20 mouse cellular contexts compared by ENCODE assay signal in genomic region chr5:31644272-31644671, GRCm38 (mm10). TPM values are rescaled to one million over a fixed set of nuclear protein-coding genes. Genes with fewer than 3 reads are reported as not detected.
DNase-seq lines count a peak whose midpoint lies in the region; ATAC-seq and TF ChIP-seq lines count a peak whose summit lies in the region.
"Had no signal": no experiment of that assay in that cellular context is flagged by ENCODE, and none has a peak within 500 bp of the region (broad histone marks: within the 10 kb centered on the region; RNA-seq: fewer than 3 reads in every experiment).

No protein-coding gene starts in this region.

- TF ChIP-seq RAD21 in CH12.LX (IDR thresholded peaks at IDR 0.05; ENCODE audit: low read depth, low read length) = no peak

- H3K4me2 ChIP-seq in heart, embryonic 13.5 days = no peak overlapping the region
- no peak overlapping the region for H3K4me2 ChIP-seq in CH12.LX (ENCODE audit: insufficient read depth, low read depth, poor library complexity, severe bottlenecking)
- H3K4me2 ChIP-seq in myocyte (ENCODE audit: low read depth) = peak overlapping the region; percentile 12
- no peak overlapping the region for H3K4me2 ChIP-seq in hindbrain, embryonic 11.5 days (replicated peaks; ENCODE audit: low read depth, low read length)
- H3K4me2 ChIP-seq: hindbrain, embryonic 14.5 days; liver, embryonic 13.5 days; midbrain, embryonic 12.5 days had no signal

- no peaks in the 10 kb centered on the region for H3K36me3 ChIP-seq in heart, embryonic 13.5 days
- H3K36me3 ChIP-seq in CH12.LX (replicated peaks in 1 of 2; ENCODE audit: control insufficient read depth in 1 of 2, insufficient read depth in 1 of 2, low read length in 1 of 2) = peaks cover 0 to 34% of the 10 kb centered on the region in 2 experiments
- no peaks in the 10 kb centered on the region for H3K36me3 ChIP-seq in myocyte (ENCODE audit: control insufficient read depth, insufficient read depth)
- no peaks in the 10 kb centered on the region for H3K36me3 ChIP-seq in hindbrain, embryonic 11.5 days (ENCODE audit: control insufficient read depth, insufficient read depth, low read length)
- H3K36me3 ChIP-seq: midbrain, embryonic 12.5 days had no signal

- TF ChIP-seq POLR2A in CH12.LX (IDR thresholded peaks at IDR 0.05; ENCODE audit: low read depth, low read length) (no peak), myocyte (IDR thresholded peaks at IDR 0.05; ENCODE audit: insufficient read length, low read depth) (no peak)

- no peaks in the 10 kb centered on the region for H3K79me2 ChIP-seq in CH12.LX (replicated peaks; ENCODE audit: control insufficient read depth, extremely low read depth, insufficient read depth, poor library complexity, severe bottlenecking)
- H3K79me2 ChIP-seq in myocyte (ENCODE audit: control insufficient read depth, insufficient read depth) = no peaks in the 10 kb centered on the region

- WGBS in heart, embryonic 13.5 days = 62% methylated on average over 4 of the region's 4 CpGs
- whole genome bisulfite sequencing in hindbrain, embryonic 11.5 days = 82% methylated on average over 4 of the region's 4 CpGs

- peaks cover 27% of the 10 kb centered on the region for H3K4me1 ChIP-seq in heart, embryonic 13.5 days
- H3K4me1 ChIP-seq in CH12.LX (ENCODE audit: control insufficient read depth in 1 of 2, insufficient read depth in 2 of 2) = peaks cover 15 to 39% of the 10 kb centered on the region in 2 experiments
- no peaks in the 10 kb centered on the region for H3K4me1 ChIP-seq in hindbrain, embryonic 11.5 days (replicated peaks; ENCODE audit: control insufficient read depth, insufficient read depth, low read length)
- H3K4me1 ChIP-seq: liver, embryonic 13.5 days; midbrain, embryonic 12.5 days had no signal

- DNase-seq in gastrocnemius, adult 2 months = no peak
- no peak for DNase-seq in gastrocnemius, postnatal 4 days (ENCODE audit: low spot score in 2 of 2)
- no peak for DNase-seq in heart, postnatal 4 days
- peak; percentile 24 for DNase-seq in CH12.LX (ENCODE audit: extremely low read depth)
- no peak for DNase-seq in hindbrain, embryonic 11.5 days (ENCODE audit: low spot score)
- DNase-seq: adrenal gland, postnatal 25 days; cerebellum, adult 11 months; cerebellum, postnatal 10 days; kidney, adult 18-20 months; kidney, postnatal 4 days; liver, embryonic 13.5 days; lung, adult 2 months; thymus, adult 2 months; thymus, postnatal 4 days had no signal

- no peak for ATAC-seq in heart, embryonic 13.5 days (ENCODE audit: extremely low read depth, insufficient number of reproducible peaks, low FRiP score, low TSS enrichment)
- ATAC-seq in hindbrain, embryonic 11.5 days (ENCODE audit: low FRiP score) = no peak
- ATAC-seq: inflammation-experienced regulatory T-cells, adult 6 months had no signal

- no peak for TF ChIP-seq CTCF in gastrocnemius, adult 2 months (IDR thresholded peaks at IDR 0.05)
- TF ChIP-seq CTCF in CH12.LX (conservative IDR thresholded peaks at IDR 0.05 in 1 of 2, IDR thresholded peaks at IDR 0.05 in 1 of 2; ENCODE audit: low read depth in 2 of 2, low read length in 2 of 2) = no peak

- dilution Hi-C loops in CH12.LX (cut with MboI; ENCODE audit: extremely low pct_ligation_motif_present, extremely low pct_unique_long_range_greater_than_20kb, low sequenced_read_pairs) = no loop called here

- 0 out of 2 replicates have a peak, but pooled peaks have one; percentile 3 for TF ChIP-seq EP300 in CH12.LX (IDR thresholded peaks at IDR 0.05; ENCODE audit: low read length)

- H3ac ChIP-seq in myocyte (ENCODE audit: control insufficient read depth, insufficient read length) = no peak overlapping the region

- H3K27ac ChIP-seq in gastrocnemius, adult 2 months = peak overlapping the region; percentile 71
- peak overlapping the region; percentile 87 for H3K27ac ChIP-seq in heart, embryonic 13.5 days (replicated peaks)
- H3K27ac ChIP-seq in CH12.LX (ENCODE audit: insufficient read depth, low read depth) = no peak overlapping the region
- H3K27ac ChIP-seq in hindbrain, embryonic 11.5 days (ENCODE audit: low read depth, low read length) = no peak overlapping the region
- H3K27ac ChIP-seq: hindbrain, embryonic 14.5 days; left cerebral cortex, adult 2 months; liver, embryonic 13.5 days; midbrain, embryonic 12.5 days had no signal

- H3K9ac ChIP-seq in heart, embryonic 13.5 days = peak overlapping the region; percentile 50
- H3K9ac ChIP-seq in CH12.LX (ENCODE audit: insufficient read depth, low read depth) = no peak overlapping the region
- H3K9ac ChIP-seq in hindbrain, embryonic 11.5 days (ENCODE audit: low read depth, low read length) = no peak overlapping the region
- H3K9ac ChIP-seq: hindbrain, embryonic 14.5 days; liver, embryonic 13.5 days; midbrain, embryonic 12.5 days had no signal

- in situ Hi-C loops in CH12.LX (cut with MboI; ENCODE audit: low pct_ligation_motif_present, low pct_unique_long_range_greater_than_20kb, low sequenced_read_pairs) = no loop called here

- no peaks in the 10 kb centered on the region for H3K9me3 ChIP-seq in heart, embryonic 13.5 days
- H3K9me3 ChIP-seq in CH12.LX (replicated peaks; ENCODE audit: low read length) = no peaks in the 10 kb centered on the region
- H3K9me3 ChIP-seq in hindbrain, embryonic 11.5 days (ENCODE audit: control insufficient read depth, low read length) = no peaks in the 10 kb centered on the region
- H3K9me3 ChIP-seq: liver, embryonic 13.5 days; midbrain, embryonic 12.5 days had no signal

- no peak overlapping the region for H3K4me3 ChIP-seq in gastrocnemius, adult 2 months
- no peak overlapping the region for H3K4me3 ChIP-seq in heart, embryonic 13.5 days
- H3K4me3 ChIP-seq in CH12.LX (replicated peaks in 1 of 3; ENCODE audit: low read depth in 2 of 3, low read length in 2 of 3, poor library complexity in 1 of 3) = no peak overlapping the region
- no peak overlapping the region for H3K4me3 ChIP-seq in myocyte
- no peak overlapping the region for H3K4me3 ChIP-seq in hindbrain, embryonic 11.5 days (ENCODE audit: low read depth, low read length)
- H3K4me3 ChIP-seq: left cerebral cortex, adult 2 months; liver, embryonic 13.5 days; midbrain, embryonic 12.5 days had no signal

- intact Hi-C loops in gastrocnemius, adult 2 months (cut with DNase I) = no loop called here

- no peaks in the 10 kb centered on the region for H3K27me3 ChIP-seq in heart, embryonic 13.5 days (replicated peaks)
- H3K27me3 ChIP-seq in CH12.LX (replicated peaks) (no peaks in the 10 kb centered on the region), myocyte (ENCODE audit: control insufficient read depth, insufficient read depth, insufficient read length) (no peaks in the 10 kb centered on the region)
- H3K27me3 ChIP-seq in hindbrain, embryonic 11.5 days (ENCODE audit: control insufficient read depth, insufficient read depth, low read length) = no peaks in the 10 kb centered on the region
- H3K27me3 ChIP-seq: liver, embryonic 13.5 days; midbrain, embryonic 12.5 days had no signal

TF ChIP-seq in CH12.LX, 34 proteins besides CTCF, POLR2A, EP300 and RAD21 (continues in another document):
- TF ChIP-seq ELF1 (IDR thresholded peaks at IDR 0.05; ENCODE audit: low read depth, low read length) = no peak
- TF ChIP-seq MAFK (IDR thresholded peaks at IDR 0.05; ENCODE audit: insufficient replicate concordance, low read length) = no peak
- peak; percentile 51 for TF ChIP-seq MAX (IDR thresholded peaks at IDR 0.05; ENCODE audit: low read length)
- no peak for TF ChIP-seq UBTF (IDR thresholded peaks at IDR 0.05; ENCODE audit: low read depth, low read length)
- TF ChIP-seq ZMIZ1 (IDR thresholded peaks at IDR 0.05; ENCODE audit: low read depth, low read length) = no peak
- TF ChIP-seq ZNF384 (IDR thresholded peaks at IDR 0.05; ENCODE audit: low read depth, low read length) = no peak
- TF ChIP-seq ZC3H11A (IDR thresholded peaks at IDR 0.05; ENCODE audit: low read depth, low read length) = no peak

TF ChIP-seq in myocyte, 11 proteins besides CTCF, POLR2A, EP300 and RAD21:
- TF ChIP-seq USF1 (IDR thresholded peaks at IDR 0.05; ENCODE audit: low read depth) (peak; percentile 81), MAX (IDR thresholded peaks at IDR 0.05; ENCODE audit: low read depth) (no peak), SRF (IDR thresholded peaks at IDR 0.05; ENCODE audit: control insufficient read depth, insufficient read length, low read depth) (no peak), TCF3 (IDR thresholded peaks at IDR 0.05; ENCODE audit: insufficient read length, low read depth) (no peak)

RNA-seq across cellular contexts. Expression of gene Mrpl33, which starts 47.5 kb away (rescaled TPM):
- total RNA-seq in gastrocnemius, adult 2 months (2021) = 100 to 1,000 TPM; 221 to 296 TPM
- total RNA-seq in gastrocnemius, postnatal 4 days (2021) = 100 to 1,000 TPM; 229 to 230 TPM
- 381 and 421 TPM in 2 replicates for polyA plus RNA-seq in heart, embryonic 13.5 days (2015; fragmentation: Nextera tagmentation; extraction: Ambion mirVana)
- 100 to 1,000 TPM; 276 to 287 TPM for total RNA-seq in heart, postnatal 4 days (2021)
- total RNA-seq in CH12.LX (2012; rRNA removed) (168 and 236 TPM in 2 replicates), CH12.LX (2014; rRNA removed) (336 and 387 TPM in 2 replicates)
- polyA plus RNA-seq in CH12.LX (2012; ENCODE audit: insufficient read length, low read depth) (114 and 150 TPM in 2 replicates), myocyte (2012; fragmentation: generic; extraction: Trizol) (241 TPM)
- 213 and 215 TPM in 2 replicates for polyA plus RNA-seq in hindbrain, embryonic 11.5 days (2014; fragmentation: Nextera tagmentation; extraction: Ambion mirVana)

RNA-seq across cellular contexts. Expression of gene Rbks, which starts 53.2 kb away (rescaled TPM):
- 1 to 10 TPM; 3.9 to 5.9 TPM for total RNA-seq in gastrocnemius, adult 2 months (2021)
- total RNA-seq in gastrocnemius, postnatal 4 days (2021) = 1 to 10 TPM; 2.9 to 4.6 TPM
- polyA plus RNA-seq in heart, embryonic 13.5 days (2015; fragmentation: Nextera tagmentation; extraction: Ambion mirVana) = 3.7 and 4.1 TPM in 2 replicates
- total RNA-seq in heart, postnatal 4 days (2021) = 1 to 10 TPM; 4.5 to 4.6 TPM
- total RNA-seq in CH12.LX (2012; rRNA removed) (3.6 and 5.5 TPM in 2 replicates), CH12.LX (2014; rRNA removed) (6.5 and 6.8 TPM in 2 replicates)
- polyA plus RNA-seq in CH12.LX (2012; ENCODE audit: insufficient read length, low read depth) (9.2 and 9.3 TPM in 2 replicates), myocyte (2012; fragmentation: generic; extraction: Trizol) (2.0 TPM)
- 2.0 and 2.1 TPM in 2 replicates for polyA plus RNA-seq in hindbrain, embryonic 11.5 days (2014; fragmentation: Nextera tagmentation; extraction: Ambion mirVana)

RNA-seq across cellular contexts. Expression of gene Babam2, which starts 53.2 kb away (rescaled TPM):
- total RNA-seq in gastrocnemius, adult 2 months (2021) = 10 to 100 TPM; 30.2 TPM
- 10 to 100 TPM; 45.0 to 51.0 TPM for total RNA-seq in gastrocnemius, postnatal 4 days (2021)
- polyA plus RNA-seq in heart, embryonic 13.5 days (2015; fragmentation: Nextera tagmentation; extraction: Ambion mirVana) = 43.3 and 63.5 TPM in 2 replicates
- total RNA-seq in heart, postnatal 4 days (2021) = 10 to 100 TPM; 43.1 to 43.9 TPM
- 30.0 and 39.8 TPM in 2 replicates for total RNA-seq in CH12.LX (2012; rRNA removed)
- 29.4 and 38.2 TPM in 2 replicates for total RNA-seq in CH12.LX (2014; rRNA removed)
- polyA plus RNA-seq in CH12.LX (2012; ENCODE audit: insufficient read length, low read depth) = 71.5 and 78.0 TPM in 2 replicates
- polyA plus RNA-seq in myocyte (2012; fragmentation: generic; extraction: Trizol) = 77.2 TPM
- polyA plus RNA-seq in hindbrain, embryonic 11.5 days (2014; fragmentation: Nextera tagmentation; extraction: Ambion mirVana) = 36.2 and 44.3 TPM in 2 replicates

Comparison
In these comparisons a context has a peak if more than half of its experiments do, and no peak if none do; other contexts are left out.
1. H3K27ac ChIP-seq: peak in gastrocnemius, adult 2 months (single experiment) and heart, embryonic 13.5 days (single experiment); none in CH12.LX (single experiment) and hindbrain, embryonic 11.5 days (single experiment).